Mouse (Mus musculus) embryonic fibroblast, embryonic 13.5 days (primary cell): ENCODE measurements around the gene Rasgef1a.

Experiments
- CTCF ChIP-seq: IDR thresholded peaks from 2 replicates; pipeline ENCODE4 v1.5.1; 2011; ENCODE audit warnings: mild to moderate bottlenecking, control low read depth, low read length, moderate library complexity, borderline replicate concordance; ENCODE audit not compliant: insufficient read depth
- POLR2A ChIP-seq: IDR thresholded peaks from 2 replicates; pipeline ENCODE4 v1.6.1; 2011; ENCODE audit warnings: low read depth, mild to moderate bottlenecking, control low read depth, low read length, moderate library complexity

DNA sequence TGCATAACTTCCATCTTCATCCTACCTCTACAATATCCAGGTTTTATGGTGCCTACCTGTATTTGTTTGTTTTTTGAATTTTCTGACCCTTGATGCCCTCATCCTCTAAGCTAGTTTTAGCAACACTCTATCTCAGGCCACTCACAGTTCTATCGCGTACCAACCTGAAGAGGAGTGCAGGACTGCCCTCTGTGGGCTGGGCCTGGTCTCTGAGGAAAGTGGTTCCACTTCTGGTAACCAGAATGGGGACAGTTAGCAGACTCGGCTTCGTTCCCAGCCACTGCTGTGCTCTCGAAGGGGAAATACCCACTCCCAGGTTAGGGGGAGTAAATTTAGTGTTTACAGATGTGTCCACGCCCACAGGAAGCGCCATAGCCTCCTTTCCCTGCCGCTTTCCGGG is 44.5 kb upstream of the Rasgef1a start:
- TF ChIP-seq POLR2A (no peak), CTCF (no peak)
